18 mouse cellular contexts compared by ENCODE assay signal in genomic region chr7:96552292-96552860, GRCm38 (mm10).
DNase-seq lines count a peak whose midpoint lies in the region; ATAC-seq and TF ChIP-seq lines count a peak whose summit lies in the region.
"Had no signal": no experiment of that assay in that cellular context is flagged by ENCODE, and none has a peak within 500 bp of the region (broad histone marks: within the 10 kb centered on the region; RNA-seq: fewer than 3 reads in every experiment).

No protein-coding gene starts in this region.

- no peak overlapping the region for H3K9ac ChIP-seq in intestine, embryonic 15.5 days
- no peak overlapping the region for H3K9ac ChIP-seq in intestine, postnatal 0 days (ENCODE audit: low read depth, low read length)
- no peak overlapping the region for H3K9ac ChIP-seq in embryonic facial prominence, embryonic 11.5 days (replicated peaks; ENCODE audit: low read length)
- H3K9ac ChIP-seq in embryonic facial prominence, embryonic 14.5 days (ENCODE audit: low read depth, low read length), result no peak overlapping the region
- H3K9ac ChIP-seq in limb, embryonic 15.5 days, result no peak overlapping the region
- H3K9ac ChIP-seq: forebrain, postnatal 0 days; heart, embryonic 15.5 days had no signal

- WGBS in intestine, embryonic 15.5 days, result 60% methylated on average over 7 of the region's 7 CpGs
- 65% methylated on average over 7 of the region's 7 CpGs for WGBS in intestine, postnatal 0 days
- 42% methylated on average over 7 of the region's 7 CpGs for WGBS in embryonic facial prominence, embryonic 11.5 days
- WGBS in embryonic facial prominence, embryonic 14.5 days, result 28% methylated on average over 7 of the region's 7 CpGs
- WGBS in limb, embryonic 15.5 days, result 31% methylated on average over 7 of the region's 7 CpGs

- no peaks in the 10 kb centered on the region for H3K9me3 ChIP-seq in intestine, embryonic 15.5 days
- no peaks in the 10 kb centered on the region for H3K9me3 ChIP-seq in intestine, postnatal 0 days (ENCODE audit: control insufficient read depth)
- H3K9me3 ChIP-seq in embryonic facial prominence, embryonic 11.5 days (replicated peaks; ENCODE audit: control insufficient read depth, low read length), result no peaks in the 10 kb centered on the region
- no peaks in the 10 kb centered on the region for H3K9me3 ChIP-seq in embryonic facial prominence, embryonic 14.5 days (ENCODE audit: control insufficient read depth, low read length)
- H3K9me3 ChIP-seq in limb, embryonic 15.5 days, result no peaks in the 10 kb centered on the region
- H3K9me3 ChIP-seq: heart, embryonic 15.5 days had no signal

- no peaks in the 10 kb centered on the region for H3K27me3 ChIP-seq in intestine, embryonic 15.5 days (replicated peaks)
- H3K27me3 ChIP-seq in intestine, postnatal 0 days (replicated peaks; ENCODE audit: control insufficient read depth, insufficient read depth, low read length), result no peaks in the 10 kb centered on the region
- no peaks in the 10 kb centered on the region for H3K27me3 ChIP-seq in embryonic facial prominence, embryonic 11.5 days (ENCODE audit: control insufficient read depth, insufficient read depth, low read length)
- H3K27me3 ChIP-seq in embryonic facial prominence, embryonic 14.5 days (replicated peaks; ENCODE audit: control insufficient read depth, insufficient read depth, low read length), result no peaks in the 10 kb centered on the region
- no peaks in the 10 kb centered on the region for H3K27me3 ChIP-seq in limb, embryonic 15.5 days

- no peaks in the 10 kb centered on the region for H3K36me3 ChIP-seq in intestine, embryonic 15.5 days
- H3K36me3 ChIP-seq in intestine, postnatal 0 days (ENCODE audit: control insufficient read depth, insufficient read depth), result no peaks in the 10 kb centered on the region
- no peaks in the 10 kb centered on the region for H3K36me3 ChIP-seq in embryonic facial prominence, embryonic 11.5 days (replicated peaks; ENCODE audit: control insufficient read depth, insufficient read depth, low read depth, low read length)
- peaks cover 5% of the 10 kb centered on the region; the same call in 1 of the 2 replicates for H3K36me3 ChIP-seq in embryonic facial prominence, embryonic 14.5 days (ENCODE audit: control insufficient read depth, insufficient read depth, low read length)
- H3K36me3 ChIP-seq in limb, embryonic 15.5 days, result peaks cover 5% of the 10 kb centered on the region; the same call in 1 of the 2 replicates
- H3K36me3 ChIP-seq: heart, embryonic 15.5 days had no signal

- peaks cover 6% of the 10 kb centered on the region; the same call in 1 of the 2 replicates for H3K4me1 ChIP-seq in intestine, embryonic 15.5 days (replicated peaks)
- H3K4me1 ChIP-seq in intestine, postnatal 0 days (replicated peaks; ENCODE audit: control insufficient read depth, insufficient read depth, low read length), result no peaks in the 10 kb centered on the region
- peaks cover 17% of the 10 kb centered on the region for H3K4me1 ChIP-seq in embryonic facial prominence, embryonic 11.5 days (ENCODE audit: control insufficient read depth, insufficient read depth, low read length)
- peaks cover 14% of the 10 kb centered on the region for H3K4me1 ChIP-seq in embryonic facial prominence, embryonic 14.5 days (ENCODE audit: control insufficient read depth, insufficient read depth, low read length)
- H3K4me1 ChIP-seq in limb, embryonic 15.5 days, result peaks cover 41% of the 10 kb centered on the region
- H3K4me1 ChIP-seq: heart, embryonic 15.5 days had no signal

- no peak for ATAC-seq in intestine, embryonic 15.5 days
- ATAC-seq in intestine, postnatal 0 days, result no peak
- ATAC-seq in embryonic facial prominence, embryonic 11.5 days (replicated peaks; ENCODE audit: insufficient number of reproducible peaks, low FRiP score, low TSS enrichment, low read depth), result no peak; the same call in 1 of the 2 replicates
- ATAC-seq in embryonic facial prominence, embryonic 14.5 days (ENCODE audit: low read depth), result no peak
- 0 out of 2 replicates have a peak, but pooled peaks have one; percentile 25 for ATAC-seq in limb, embryonic 15.5 days (ENCODE audit: insufficient number of reproducible peaks, low FRiP score, low TSS enrichment, low read depth)
- ATAC-seq: forebrain, postnatal 0 days; hindbrain, postnatal 0 days had no signal

- H3K27ac ChIP-seq in intestine, embryonic 15.5 days, result 0 out of 2 replicates have a peak overlapping the region, but pooled peaks have one; percentile 13
- no peak overlapping the region for H3K27ac ChIP-seq in intestine, postnatal 0 days (ENCODE audit: low read depth, low read length)
- peak overlapping the region; percentile 41; the same call in 1 of the 2 replicates for H3K27ac ChIP-seq in embryonic facial prominence, embryonic 11.5 days (replicated peaks; ENCODE audit: low read depth, low read length)
- H3K27ac ChIP-seq in embryonic facial prominence, embryonic 14.5 days (replicated peaks; ENCODE audit: low read depth, low read length), result no peak overlapping the region
- no peak overlapping the region for H3K27ac ChIP-seq in limb, embryonic 15.5 days
- H3K27ac ChIP-seq: heart, embryonic 15.5 days; hindbrain, postnatal 0 days; layer of hippocampus, adult 2 months had no signal

- peak; percentile 46 for DNase-seq in embryonic facial prominence, embryonic 11.5 days (ENCODE audit: low spot score)
- peak; percentile 50 for DNase-seq in embryonic facial prominence, embryonic 14.5 days (ENCODE audit: low spot score)
- no peak for DNase-seq in urinary bladder, postnatal 36 days (ENCODE audit: low spot score in 2 of 2)
- no peak for DNase-seq in left cerebral cortex, adult 11 months (ENCODE audit: low spot score)
- DNase-seq: cerebellum, adult 9-11 months; forebrain, postnatal 0 days; gastrocnemius, postnatal 36 days; heart, postnatal 4 days; kidney, adult 8-10 months; kidney, postnatal 14 days; liver had no signal

- H3K4me2 ChIP-seq in intestine, embryonic 15.5 days (replicated peaks), result no peak overlapping the region
- H3K4me2 ChIP-seq in intestine, postnatal 0 days (replicated peaks; ENCODE audit: low read depth), result no peak overlapping the region
- no peak overlapping the region for H3K4me2 ChIP-seq in embryonic facial prominence, embryonic 11.5 days (ENCODE audit: low read depth, low read length)
- H3K4me2 ChIP-seq in embryonic facial prominence, embryonic 14.5 days (ENCODE audit: low read depth, low read length), result no peak overlapping the region
- no peak overlapping the region for H3K4me2 ChIP-seq in limb, embryonic 15.5 days
- H3K4me2 ChIP-seq: heart, embryonic 15.5 days had no signal

- no peak overlapping the region for H3K4me3 ChIP-seq in intestine, embryonic 15.5 days (replicated peaks)
- H3K4me3 ChIP-seq in intestine, postnatal 0 days (ENCODE audit: low read depth, low read length), result no peak overlapping the region
- H3K4me3 ChIP-seq in embryonic facial prominence, embryonic 11.5 days (ENCODE audit: low read depth, low read length), result no peak overlapping the region
- H3K4me3 ChIP-seq in embryonic facial prominence, embryonic 14.5 days (ENCODE audit: low read depth, low read length), result no peak overlapping the region
- H3K4me3 ChIP-seq in limb, embryonic 15.5 days, result no peak overlapping the region
- H3K4me3 ChIP-seq: heart, embryonic 15.5 days; layer of hippocampus, adult 2 months; midbrain, embryonic 10.5 days had no signal

- TF ChIP-seq CTCF in intestine, postnatal 0 days (IDR thresholded peaks at IDR 0.05; ENCODE audit: low read depth), result no peak

Comparison
In these comparisons a context has a peak if more than half of its experiments do, and no peak if none do; other contexts are left out.
1. H3K27ac ChIP-seq: peak in intestine, embryonic 15.5 days (single experiment) and embryonic facial prominence, embryonic 11.5 days (single experiment); none in intestine, postnatal 0 days (single experiment), embryonic facial prominence, embryonic 14.5 days (single experiment) and limb, embryonic 15.5 days (single experiment).
2. DNase-seq: peak in embryonic facial prominence, embryonic 11.5 days (single experiment) and embryonic facial prominence, embryonic 14.5 days (single experiment); none in urinary bladder, postnatal 36 days (0 of 2) and left cerebral cortex, adult 11 months (single experiment).